9 mouse cellular contexts compared by ENCODE assay signal in the genomic region with DNA sequence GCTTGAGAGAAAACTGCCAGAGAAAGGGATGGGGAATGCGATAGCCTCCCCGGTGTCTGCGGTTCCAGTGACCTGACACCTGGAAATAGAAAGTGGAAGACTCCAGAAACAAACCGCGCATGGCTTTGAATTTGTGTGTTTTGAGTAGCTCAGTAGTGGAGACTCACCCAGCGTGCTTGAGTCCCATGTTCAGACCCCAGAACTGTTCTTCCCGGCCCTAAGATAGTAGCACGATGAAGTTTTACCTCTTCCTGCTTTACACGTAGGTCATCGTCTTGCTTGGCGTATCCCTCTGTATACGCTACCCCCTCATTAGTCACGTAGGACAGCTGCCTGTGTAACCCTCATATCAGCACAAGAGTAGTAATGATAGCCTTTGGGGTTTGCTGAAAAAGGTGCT. TPM values are rescaled to one million over a fixed set of nuclear protein-coding genes. Genes with fewer than 3 reads are reported as not detected.
DNase-seq lines count a peak whose midpoint lies in the region; ATAC-seq lines count a peak whose summit lies in the region.
"Had no signal": no experiment of that assay in that cellular context is flagged by ENCODE, and none has a peak within 500 bp of the region (broad histone marks: within the 10 kb centered on the region; RNA-seq: fewer than 3 reads in every experiment).

No protein-coding gene starts in this region.

- H3K27ac ChIP-seq in stomach, embryonic 15.5 days, result peak overlapping the region; percentile 94

- DNase-seq in embryo, embryonic 10.5 days (ENCODE audit: low spot score), result peak; percentile 38
- DNase-seq in embryo, embryonic 10 days (ENCODE audit: low spot score), result no peak
- peak; percentile 63 for DNase-seq in 3T3-L1 (ENCODE audit: low read depth, low spot score)
- peak; percentile 13 for DNase-seq in liver
- no peak for DNase-seq in right cerebral cortex, postnatal 14 days
- DNase-seq in urinary bladder, adult 2 months (ENCODE audit: low spot score), result no peak

- peaks cover 14% of the 10 kb centered on the region for H3K4me1 ChIP-seq in stomach, embryonic 15.5 days

- peak overlapping the region; percentile 73 for H3K4me2 ChIP-seq in stomach, embryonic 15.5 days

- no peaks in the 10 kb centered on the region for H3K27me3 ChIP-seq in stomach, embryonic 15.5 days (replicated peaks)

- no peaks in the 10 kb centered on the region for H3K36me3 ChIP-seq in stomach, embryonic 15.5 days

- ATAC-seq in erythroid progenitor cell, adult 5-6 weeks (replicated peaks; ENCODE audit: low FRiP score, poor library complexity, severe bottlenecking), result peak; percentile 20; the same call in 1 of the 2 replicates
- 0 out of 2 replicates have a peak, but pooled peaks have one; percentile 39 for ATAC-seq in stomach, embryonic 15.5 days (ENCODE audit: insufficient read depth, low FRiP score, low read depth)

- WGBS in stomach, embryonic 15.5 days, result under 1% methylated on average over 13 of the region's 13 CpGs

- no peaks in the 10 kb centered on the region for H3K9me3 ChIP-seq in stomach, embryonic 15.5 days

- peak overlapping the region; percentile 70 for H3K9ac ChIP-seq in stomach, embryonic 15.5 days

- peak overlapping the region; percentile 75 for H3K4me3 ChIP-seq in stomach, embryonic 15.5 days (replicated peaks)

RNA-seq across cellular contexts. Expression of gene Manbal, which starts 0.6 kb away (rescaled TPM):
- 15.9 and 26.0 TPM in 2 replicates for total RNA-seq in erythroid progenitor cell, adult 5-6 weeks (2015; ENCODE audit: low replicate concordance)
- 3.3 and 9.4 TPM in 2 replicates for total RNA-seq in erythroid progenitor cell, adult 5-6 weeks (2017; ENCODE audit: low replicate concordance)
- 68.3 and 78.5 TPM in 2 replicates for polyA plus RNA-seq in stomach, embryonic 15.5 days (2015; fragmentation: Nextera tagmentation; extraction: Ambion mirVana)
- 115 and 117 TPM in 2 replicates for polyA plus RNA-seq in urinary bladder, adult 2 months (2012; rRNA removed)

RNA-seq across cellular contexts. Expression of gene Ghrh, which starts 20.7 kb away (rescaled TPM):
- not detected in 2 replicates for total RNA-seq in erythroid progenitor cell, adult 5-6 weeks (2015; ENCODE audit: low replicate concordance)
- not detected in 2 replicates for total RNA-seq in erythroid progenitor cell, adult 5-6 weeks (2017; ENCODE audit: low replicate concordance)
- 0.49 TPM in 1 of 2 replicates, not detected in the other for polyA plus RNA-seq in stomach, embryonic 15.5 days (2015; fragmentation: Nextera tagmentation; extraction: Ambion mirVana)
- polyA plus RNA-seq in urinary bladder, adult 2 months (2012; rRNA removed), result not detected in 2 replicates
- total RNA-seq: left cerebral cortex, postnatal 25 days had no signal

RNA-seq across cellular contexts. Expression of gene Src, which starts 50.3 kb away (rescaled TPM):
- 0.36 and 0.42 TPM in 2 replicates for total RNA-seq in erythroid progenitor cell, adult 5-6 weeks (2015; ENCODE audit: low replicate concordance)
- 0.39 and 1.1 TPM in 2 replicates for total RNA-seq in erythroid progenitor cell, adult 5-6 weeks (2017; ENCODE audit: low replicate concordance)
- polyA plus RNA-seq in stomach, embryonic 15.5 days (2015; fragmentation: Nextera tagmentation; extraction: Ambion mirVana), result 18.2 and 18.4 TPM in 2 replicates
- 63.4 and 72.7 TPM in 2 replicates for polyA plus RNA-seq in urinary bladder, adult 2 months (2012; rRNA removed)

Comparison
In these comparisons a context has a peak if more than half of its experiments do, and no peak if none do; other contexts are left out.
1. DNase-seq: peak in embryo, embryonic 10.5 days (single experiment), 3T3-L1 (single experiment) and liver (single experiment); none in embryo, embryonic 10 days (single experiment), right cerebral cortex, postnatal 14 days (single experiment) and urinary bladder, adult 2 months (single experiment).